ENCODE assay signal across 26 mouse cellular contexts in genomic region chr11:77913505-77913904, GRCm38 (mm10). TPM values are rescaled to one million over a fixed set of nuclear protein-coding genes. Genes with fewer than 3 reads are reported as not detected.
DNase-seq lines count a peak whose midpoint lies in the region; ATAC-seq and TF ChIP-seq lines count a peak whose summit lies in the region.
"Had no signal": no experiment of that assay in that cellular context is flagged by ENCODE, and none has a peak within 500 bp of the region (broad histone marks: within the 10 kb centered on the region; RNA-seq: fewer than 3 reads in every experiment).

No protein-coding gene starts in this region.

- H3K4me2 ChIP-seq in hindbrain, embryonic 13.5 days: no peak overlapping the region
- H3K4me2 ChIP-seq in hindbrain, embryonic 12.5 days (replicated peaks): no peak overlapping the region
- H3K4me2 ChIP-seq: embryonic facial prominence, embryonic 12.5 days; embryonic facial prominence, embryonic 15.5 days; heart, embryonic 11.5 days had no signal

- WGBS in hindbrain, embryonic 13.5 days: 31% methylated on average over 6 of the region's 6 CpGs
- 28% methylated on average over 6 of the region's 6 CpGs for WGBS in hindbrain, embryonic 12.5 days

- H3K4me1 ChIP-seq in hindbrain, embryonic 13.5 days (replicated peaks): peaks cover 57% of the 10 kb centered on the region
- H3K4me1 ChIP-seq in hindbrain, embryonic 12.5 days: peaks cover 37% of the 10 kb centered on the region
- peaks cover 77% of the 10 kb centered on the region for H3K4me1 ChIP-seq in E14TG2a.4 (replicated peaks; ENCODE audit: low read depth, low read length)

- H3K27ac ChIP-seq in hindbrain, embryonic 13.5 days: 0 out of 2 replicates have a peak overlapping the region, but pooled peaks have one; percentile 25
- H3K27ac ChIP-seq in hindbrain, embryonic 12.5 days: no peak overlapping the region
- H3K27ac ChIP-seq: embryonic facial prominence, embryonic 12.5 days; embryonic facial prominence, embryonic 15.5 days; gastrocnemius, adult 2 months; hindbrain, embryonic 14.5 days; hindbrain, postnatal 0 days had no signal

- no peak overlapping the region for H3K4me3 ChIP-seq in hindbrain, embryonic 13.5 days
- no peak overlapping the region for H3K4me3 ChIP-seq in hindbrain, embryonic 12.5 days
- H3K4me3 ChIP-seq in E14TG2a.4 (replicated peaks; ENCODE audit: low read length): peak overlapping the region; percentile 18; the same call in 1 of the 2 replicates
- H3K4me3 ChIP-seq: embryonic facial prominence, embryonic 12.5 days; embryonic facial prominence, embryonic 15.5 days; gastrocnemius, adult 2 months had no signal

- H3K36me3 ChIP-seq in hindbrain, embryonic 13.5 days: no peaks in the 10 kb centered on the region
- no peaks in the 10 kb centered on the region for H3K36me3 ChIP-seq in hindbrain, embryonic 12.5 days
- no peaks in the 10 kb centered on the region for H3K36me3 ChIP-seq in E14TG2a.4 (ENCODE audit: insufficient read depth, low read length)
- H3K36me3 ChIP-seq: embryonic facial prominence, embryonic 12.5 days; embryonic facial prominence, embryonic 15.5 days had no signal

- H3K9me3 ChIP-seq in hindbrain, embryonic 13.5 days: no peaks in the 10 kb centered on the region
- 0 out of 2 replicates have a peak, but pooled peaks cover 3% of the 10 kb centered on the region for H3K9me3 ChIP-seq in hindbrain, embryonic 12.5 days (replicated peaks)
- no peaks in the 10 kb centered on the region for H3K9me3 ChIP-seq in E14TG2a.4 (ENCODE audit: low read length)
- H3K9me3 ChIP-seq: embryonic facial prominence, embryonic 12.5 days; embryonic facial prominence, embryonic 15.5 days had no signal

- no peak for TF ChIP-seq CTCF in E14TG2a.4 (conservative IDR thresholded peaks at IDR 0.05; ENCODE audit: low read length)

- no peak overlapping the region for H3K9ac ChIP-seq in hindbrain, embryonic 13.5 days
- H3K9ac ChIP-seq in hindbrain, embryonic 12.5 days: no peak overlapping the region
- H3K9ac ChIP-seq: embryonic facial prominence, embryonic 12.5 days; embryonic facial prominence, embryonic 15.5 days; forebrain, postnatal 0 days; hindbrain, embryonic 14.5 days had no signal

- no peak for ATAC-seq in hindbrain, embryonic 13.5 days (ENCODE audit: low FRiP score)
- no peak for ATAC-seq in hindbrain, embryonic 12.5 days (ENCODE audit: low FRiP score)
- ATAC-seq: activated CD4-positive, CD25-positive, alpha-beta regulatory T cell, adult 4 months; CD4-positive, CD25-positive, alpha-beta regulatory T cell, adult 4 months; forebrain, embryonic 14.5 days; forebrain, postnatal 0 days; hindbrain, postnatal 0 days; inflammation-experienced regulatory T-cells, adult 6 months; intestine, embryonic 16.5 days had no signal

- peak; percentile 79 for DNase-seq in embryo, embryonic 10 days (ENCODE audit: low spot score)
- peak; percentile 53 for DNase-seq in embryo, embryonic 9.5 days (ENCODE audit: extremely low spot score)
- DNase-seq in lung, postnatal 4 days: no peak
- no peak for DNase-seq in lung, postnatal 36 days
- DNase-seq: cerebellum, adult 18-20 months; cerebellum, adult 9-10 months; cerebellum, postnatal 14 days; forebrain, postnatal 0 days; gastrocnemius, adult 2 months; gastrocnemius, postnatal 14 days; heart, adult 11 months had no signal

- peaks cover 75% of the 10 kb centered on the region for H3K27me3 ChIP-seq in hindbrain, embryonic 13.5 days
- peaks cover 48% of the 10 kb centered on the region for H3K27me3 ChIP-seq in hindbrain, embryonic 12.5 days
- H3K27me3 ChIP-seq in E14TG2a.4 (ENCODE audit: insufficient read depth, low read length): peaks cover 6% of the 10 kb centered on the region; the same call in 1 of the 2 replicates

RNA-seq across cellular contexts. Expression of gene Sez6, which starts 17.1 kb away (rescaled TPM):
- 112 and 121 TPM in 2 replicates for polyA plus RNA-seq in hindbrain, embryonic 13.5 days (2015; fragmentation: Nextera tagmentation; extraction: Ambion mirVana)
- 47.3 and 48.7 TPM in 2 replicates for polyA plus RNA-seq in hindbrain, embryonic 12.5 days (2016; fragmentation: Nextera tagmentation; extraction: Ambion mirVana)
- polyA plus RNA-seq: C2C12; CD4-positive, CD25-positive, alpha-beta regulatory T cell, adult 4 months; heart, postnatal 0 days had no signal

RNA-seq across cellular contexts. Expression of gene Pipox, which starts 19.6 kb away (rescaled TPM):
- 4.2 and 6.6 TPM in 2 replicates for polyA plus RNA-seq in hindbrain, embryonic 13.5 days (2015; fragmentation: Nextera tagmentation; extraction: Ambion mirVana)
- 5.0 and 7.1 TPM in 2 replicates for polyA plus RNA-seq in hindbrain, embryonic 12.5 days (2016; fragmentation: Nextera tagmentation; extraction: Ambion mirVana)
- polyA plus RNA-seq: C2C12 had no signal

Comparison
In these comparisons a context has a peak if more than half of its experiments do, and no peak if none do; other contexts are left out.
1. DNase-seq: peak in embryo, embryonic 10 days (single experiment) and embryo, embryonic 9.5 days (single experiment); none in lung, postnatal 4 days (0 of 2) and lung, postnatal 36 days (single experiment).